Mouse (Mus musculus): ENCODE results near the gene Ccdc85c. TPM values are rescaled to one million over a fixed set of nuclear protein-coding genes. Genes with fewer than 3 reads are reported as not detected.

Ccdc85c gene
- polyA plus RNA-seq, 1 experiment: 6.6 TPM

DNA sequence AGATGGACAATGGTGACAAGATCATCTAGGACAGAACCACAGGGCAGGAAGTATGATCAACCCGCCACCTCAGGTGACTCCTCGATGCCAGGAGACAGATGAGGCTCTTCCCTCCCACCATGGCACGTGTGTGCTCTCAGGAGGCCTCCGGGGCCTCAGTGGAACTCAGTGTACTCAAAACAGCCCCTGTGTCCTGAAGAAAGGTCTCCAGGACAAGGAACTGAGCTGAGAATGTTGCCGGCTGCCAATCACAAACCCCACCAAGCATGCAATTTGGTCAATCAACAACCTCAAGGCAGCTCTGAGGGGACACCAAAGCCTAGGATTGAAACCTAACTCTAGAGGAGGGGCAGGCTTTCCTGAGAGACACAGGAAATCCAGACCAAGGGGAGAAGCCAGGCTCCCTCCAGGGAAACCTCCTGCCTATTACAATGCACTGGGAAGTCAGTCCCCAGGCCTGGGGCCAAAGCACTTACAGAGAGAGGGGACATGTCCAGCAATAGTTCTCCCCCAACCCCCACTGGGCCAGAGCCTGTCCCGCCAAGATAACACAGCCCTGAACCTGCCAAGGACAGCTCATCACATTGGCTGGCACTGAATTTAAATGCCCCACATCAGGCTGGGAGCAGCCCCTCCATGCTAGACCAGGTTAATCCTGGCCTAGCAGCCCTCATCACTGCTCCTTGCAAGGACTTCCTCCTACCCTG lies 37.8 kb downstream of the Ccdc85c start:
- no peaks in the 10 kb centered on the region for H3K27me3 ChIP-seq (ENCODE audit: control insufficient read depth, insufficient read depth, insufficient read length)
- no peaks in the 10 kb centered on the region for H3K79me2 ChIP-seq (ENCODE audit: control insufficient read depth, insufficient read depth)
- H3ac ChIP-seq (ENCODE audit: control insufficient read depth, insufficient read length): no peak overlapping the region
- no peak for TF ChIP-seq REST (IDR thresholded peaks at IDR 0.05; ENCODE audit: insufficient read depth, insufficient read length)
- no peak for TF ChIP-seq CEBPB (IDR thresholded peaks at IDR 0.05; ENCODE audit: insufficient read depth, poor library complexity, severe bottlenecking)
- TF ChIP-seq E2F4 (IDR thresholded peaks at IDR 0.05; ENCODE audit: insufficient read depth): no peak
- no peak for TF ChIP-seq SRF (IDR thresholded peaks at IDR 0.05; ENCODE audit: control insufficient read depth, insufficient read length, low read depth)
- no peak overlapping the region for H3K4me2 ChIP-seq (ENCODE audit: low read depth)
- no peaks in the 10 kb centered on the region for H3K36me3 ChIP-seq (ENCODE audit: control insufficient read depth, insufficient read depth)
- no peak overlapping the region for H3K4me3 ChIP-seq

DNA sequence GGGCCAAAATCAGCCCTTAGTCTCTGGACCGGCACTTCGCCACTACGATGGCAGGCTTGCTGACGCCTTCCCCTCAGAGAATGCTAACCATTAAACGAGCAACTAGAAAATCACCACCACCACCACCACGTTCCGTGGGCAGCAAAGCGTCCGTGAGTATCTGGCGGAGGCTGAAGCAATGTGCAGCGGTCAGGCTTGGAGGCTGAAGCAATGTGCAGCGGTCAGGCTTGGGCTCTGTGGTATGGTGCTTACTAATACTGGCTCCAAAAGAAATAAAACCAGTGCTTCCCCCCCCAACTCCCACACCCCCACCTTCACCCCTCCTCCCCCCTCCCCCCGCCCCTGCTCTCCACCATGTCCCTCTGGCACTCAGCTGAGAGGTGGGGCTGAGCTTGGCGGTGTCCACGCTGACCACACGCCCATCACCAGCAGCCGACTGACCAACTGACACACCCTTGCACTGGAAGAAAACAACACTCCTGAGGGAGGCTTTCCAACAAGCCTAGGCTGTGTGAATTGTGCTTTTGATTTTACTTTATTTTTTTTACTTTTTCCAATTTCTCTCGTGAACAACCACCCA lies 39.2 kb downstream of the Ccdc85c start:
- TF ChIP-seq SRF (IDR thresholded peaks at IDR 0.05; ENCODE audit: control insufficient read depth, insufficient read length, low read depth) (no peak), POLR2AphosphoS2 (IDR thresholded peaks at IDR 0.05; ENCODE audit: insufficient read length, low read depth) (no peak), E2F4 (IDR thresholded peaks at IDR 0.05; ENCODE audit: insufficient read depth) (no peak), CEBPB (IDR thresholded peaks at IDR 0.05; ENCODE audit: insufficient read depth, poor library complexity, severe bottlenecking) (no peak), USF1 (IDR thresholded peaks at IDR 0.05; ENCODE audit: low read depth) (no peak), TCF12 (IDR thresholded peaks at IDR 0.05; ENCODE audit: insufficient read depth, poor library complexity, severe bottlenecking) (no peak), REST (IDR thresholded peaks at IDR 0.05; ENCODE audit: insufficient read depth, insufficient read length) (no peak), POLR2A (IDR thresholded peaks at IDR 0.05; ENCODE audit: insufficient read length, low read depth) (no peak), MAX (IDR thresholded peaks at IDR 0.05; ENCODE audit: low read depth) (no peak), MYOG (IDR thresholded peaks at IDR 0.05; ENCODE audit: control insufficient read depth in 1 of 3, insufficient read depth in 1 of 3, insufficient read length in 2 of 3, low read depth in 2 of 3) (no peak), TCF3 (IDR thresholded peaks at IDR 0.05; ENCODE audit: insufficient read length, low read depth) (no peak), MYOD1 (IDR thresholded peaks at IDR 0.05; ENCODE audit: control insufficient read depth in 1 of 3, insufficient read length in 2 of 3, low read depth in 2 of 3) (no peak)
- Histone ChIP-seq H3K4me2 (ENCODE audit: low read depth) (peak overlapping the region; percentile 65), H3K27me3 (ENCODE audit: control insufficient read depth, insufficient read depth, insufficient read length) (no peaks in the 10 kb centered on the region), H3K4me3 (no peak overlapping the region), H3K79me2 (ENCODE audit: control insufficient read depth, insufficient read depth) (no peaks in the 10 kb centered on the region), H3K36me3 (ENCODE audit: control insufficient read depth, insufficient read depth) (no peaks in the 10 kb centered on the region), H3ac (ENCODE audit: control insufficient read depth, insufficient read length) (no peak overlapping the region)

DNA sequence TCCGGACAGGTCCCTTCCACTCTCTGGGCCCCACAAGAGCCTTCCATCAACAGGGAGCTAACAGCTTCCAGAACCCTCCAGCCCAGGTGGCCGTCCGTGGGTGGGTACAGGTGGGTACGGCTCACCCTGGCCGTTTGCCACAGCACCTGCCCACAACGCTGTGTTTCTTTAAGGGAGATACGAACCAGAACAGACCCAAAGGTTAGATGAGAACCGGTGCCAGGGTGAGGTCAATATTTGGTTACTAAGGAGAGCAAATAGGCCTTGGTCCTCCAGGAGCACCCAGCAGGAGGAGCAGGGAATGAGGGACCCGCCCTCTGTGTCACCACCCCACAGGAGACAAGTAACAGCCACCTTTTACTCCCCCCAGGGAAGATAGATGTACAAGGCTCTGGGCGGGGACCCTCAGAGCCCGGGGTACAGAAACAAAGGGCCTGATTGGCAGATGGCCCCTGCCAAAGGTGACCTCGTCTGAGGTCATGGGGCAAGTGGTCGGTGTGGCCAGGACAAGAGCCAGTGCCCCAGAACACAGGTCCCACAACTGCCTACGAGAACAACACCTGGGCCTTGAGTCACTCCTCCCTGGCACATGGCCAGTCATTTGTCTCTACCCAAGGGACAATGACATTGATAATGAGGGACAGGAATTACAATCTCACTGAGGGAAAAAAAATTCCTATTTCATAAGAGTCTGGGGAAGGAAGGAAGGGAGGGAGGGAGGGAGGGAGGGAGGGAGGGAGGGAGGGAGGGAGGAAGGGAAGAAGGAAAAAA lies 40.2 kb downstream of the Ccdc85c start:
- Histone ChIP-seq H3K79me2 (ENCODE audit: control insufficient read depth, insufficient read depth) (no peaks in the 10 kb centered on the region), H3K36me3 (ENCODE audit: control insufficient read depth, insufficient read depth) (no peaks in the 10 kb centered on the region), H3K4me3 (no peak overlapping the region), H3K27me3 (ENCODE audit: control insufficient read depth, insufficient read depth, insufficient read length) (no peaks in the 10 kb centered on the region), H3K4me2 (ENCODE audit: low read depth) (no peak overlapping the region), H3ac (ENCODE audit: control insufficient read depth, insufficient read length) (no peak overlapping the region)
- TF ChIP-seq E2F4 (IDR thresholded peaks at IDR 0.05; ENCODE audit: insufficient read depth): no peak
- TF ChIP-seq MAX (IDR thresholded peaks at IDR 0.05; ENCODE audit: low read depth): no peak
- no peak for TF ChIP-seq POLR2AphosphoS2 (IDR thresholded peaks at IDR 0.05; ENCODE audit: insufficient read length, low read depth)
- TF ChIP-seq POLR2A (IDR thresholded peaks at IDR 0.05; ENCODE audit: insufficient read length, low read depth): no peak
- peak in 1 of 3 experiments; percentile 10 for TF ChIP-seq MYOG (IDR thresholded peaks at IDR 0.05; ENCODE audit: control insufficient read depth in 1 of 3, insufficient read depth in 1 of 3, insufficient read length in 2 of 3, low read depth in 2 of 3)
- TF ChIP-seq TCF12 (IDR thresholded peaks at IDR 0.05; ENCODE audit: insufficient read depth, poor library complexity, severe bottlenecking): no peak
- TF ChIP-seq USF1 (IDR thresholded peaks at IDR 0.05; ENCODE audit: low read depth): no peak

DNA sequence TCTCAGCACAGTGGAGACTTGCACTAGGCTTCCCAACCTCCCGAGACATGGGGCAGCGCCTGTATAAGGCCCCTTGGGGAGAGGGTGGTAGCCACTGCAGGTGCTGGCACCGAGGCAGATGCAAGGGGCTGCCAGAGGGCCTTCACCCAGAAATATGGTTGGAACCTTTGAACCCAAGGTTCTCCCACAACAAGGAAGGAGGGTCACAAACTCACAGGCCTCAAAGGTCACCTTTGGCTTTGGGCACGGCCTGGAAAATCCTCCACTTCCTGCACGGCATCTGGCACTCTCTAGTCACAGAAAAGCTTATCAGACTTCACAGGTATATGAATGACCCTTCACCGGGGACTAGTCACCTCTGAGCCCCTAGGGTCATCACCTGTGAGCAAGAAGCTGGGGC lies 41.5 kb downstream of the Ccdc85c start:
- Histone ChIP-seq H3K27me3 (ENCODE audit: control insufficient read depth, insufficient read depth, insufficient read length) (no peaks in the 10 kb centered on the region), H3K4me2 (ENCODE audit: low read depth) (no peak overlapping the region), H3ac (ENCODE audit: control insufficient read depth, insufficient read length) (no peak overlapping the region), H3K4me3 (no peak overlapping the region), H3K79me2 (ENCODE audit: control insufficient read depth, insufficient read depth) (no peaks in the 10 kb centered on the region), H3K36me3 (ENCODE audit: control insufficient read depth, insufficient read depth) (no peaks in the 10 kb centered on the region)
- TF ChIP-seq CEBPB (IDR thresholded peaks at IDR 0.05; ENCODE audit: insufficient read depth, poor library complexity, severe bottlenecking): no peak
- TF ChIP-seq MAX (IDR thresholded peaks at IDR 0.05; ENCODE audit: low read depth): no peak
- no peak for TF ChIP-seq TCF3 (IDR thresholded peaks at IDR 0.05; ENCODE audit: insufficient read length, low read depth)
- TF ChIP-seq TCF12 (IDR thresholded peaks at IDR 0.05; ENCODE audit: insufficient read depth, poor library complexity, severe bottlenecking): no peak
- no peak for TF ChIP-seq POLR2A (IDR thresholded peaks at IDR 0.05; ENCODE audit: insufficient read length, low read depth)
- TF ChIP-seq MYOD1 (IDR thresholded peaks at IDR 0.05; ENCODE audit: control insufficient read depth in 1 of 3, insufficient read length in 2 of 3, low read depth in 2 of 3): no peak
- TF ChIP-seq MYOG (IDR thresholded peaks at IDR 0.05; ENCODE audit: control insufficient read depth in 1 of 3, insufficient read depth in 1 of 3, insufficient read length in 2 of 3, low read depth in 2 of 3): no peak
- TF ChIP-seq SRF (IDR thresholded peaks at IDR 0.05; ENCODE audit: control insufficient read depth, insufficient read length, low read depth): no peak
- no peak for TF ChIP-seq E2F4 (IDR thresholded peaks at IDR 0.05; ENCODE audit: insufficient read depth)
- no peak for TF ChIP-seq POLR2AphosphoS2 (IDR thresholded peaks at IDR 0.05; ENCODE audit: insufficient read length, low read depth)
- TF ChIP-seq USF1 (IDR thresholded peaks at IDR 0.05; ENCODE audit: low read depth): no peak
- no peak for TF ChIP-seq REST (IDR thresholded peaks at IDR 0.05; ENCODE audit: insufficient read depth, insufficient read length)

Data from myocyte (in vitro differentiated cells).